Mouse (Mus musculus) layer of hippocampus, postnatal 25 days (tissue): ENCODE measurements at regions not wholly inside any gene's neighbourhood (a gene's known extent, or its start where the extent isn't known, plus 50 kb on each side); places are given as distances from the start of the nearest gene placed in this dataset.
A peak's percentile ranks its signal among the peaks of the same experiment; 100 is the strongest.

Source experiments
- DNase-seq, 2 experiments: peaks; one replicate each; pipeline ENCODE4 v3.0.0; 2022; ENCODE audit warnings: mixed read lengths in 2 of 2, low spot score in 1 of 2; ENCODE audit errors: extremely low spot score in 1 of 2

GRCm38 (mm10) chr14:13146959-13147535, 137.5 kb upstream of the Synpr start:
- no peak for DNase-seq

- DNase-seq = no peak
Observed at GRCm38 (mm10) chr14:13149617-13150016, 135.0 kb upstream of the Synpr start.

GRCm38 (mm10) chr14:13151672-13152071, 132.9 kb upstream of the Synpr start:
- DNase-seq = no peak

GRCm38 (mm10) chr14:13176149-13176548, 108.4 kb upstream of the Synpr start:
- DNase-seq = no peak

- no peak for DNase-seq
Observed at GRCm38 (mm10) chr14:13177906-13178305, 106.7 kb upstream of the Synpr start.

GRCm38 (mm10) chr14:13190801-13191200, 93.8 kb upstream of the Synpr start:
- no peak for DNase-seq

- no peak for DNase-seq
Observed at GRCm38 (mm10) chr14:13192746-13193145, 91.8 kb upstream of the Synpr start.

GRCm38 (mm10) chr14:13197330-13197892, 87.2 kb upstream of the Synpr start:
- no peak for DNase-seq

GRCm38 (mm10) chr14:13198491-13198890, 86.1 kb upstream of the Synpr start:
- peak in 1 of 2 experiments; percentile 22 for DNase-seq

- DNase-seq = no peak
Observed at GRCm38 (mm10) chr14:13212658-13213057, 71.9 kb upstream of the Synpr start.
